Mouse (Mus musculus) c-Kit-positive CD71-positive TER-119-positive erythroid progenitor cells, embryonic 14.5 days (primary cell): ENCODE results near the gene Prdm1.

Source experiments
- DNase-seq: peaks from one replicate; pipeline ENCODE4 v3.0.0-alpha.2; 2013; ENCODE audit warnings: low spot score

The Prdm1 gene

GRCm38 (mm10) chr10:44418901-44419300 is 109.4 kb downstream of the Prdm1 start:
- no peak for DNase-seq

GRCm38 (mm10) chr10:44415576-44415975 is 112.7 kb downstream of the Prdm1 start:
- DNase-seq, result no peak

GRCm38 (mm10) chr10:44409958-44410357 is 118.3 kb downstream of the Prdm1 start:
- DNase-seq, result no peak

DNA sequence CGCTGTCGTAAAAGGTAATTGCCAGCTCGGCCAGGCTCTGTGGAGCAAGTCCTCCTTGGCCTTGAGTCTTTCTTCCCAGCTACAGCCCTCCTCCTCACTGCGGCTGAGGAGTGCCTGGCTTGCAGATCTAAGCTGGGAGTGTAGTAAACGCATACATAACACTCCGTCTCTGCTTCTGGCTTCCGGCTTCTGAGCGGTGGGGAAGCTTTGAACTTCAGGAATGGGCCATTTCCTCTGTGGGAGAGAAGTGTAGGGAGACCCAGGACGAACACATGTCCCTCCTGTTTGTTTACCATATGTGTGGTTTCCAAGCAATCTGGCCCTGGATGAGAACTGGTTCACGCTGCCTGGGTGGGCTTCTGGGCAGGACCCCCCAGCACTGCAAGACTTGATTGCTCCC is 119.2 kb downstream of the Prdm1 start:
- no peak for DNase-seq

- no peak for DNase-seq
Measured at GRCm38 (mm10) chr10:44403415-44403814, 124.9 kb downstream of the Prdm1 start.

DNA sequence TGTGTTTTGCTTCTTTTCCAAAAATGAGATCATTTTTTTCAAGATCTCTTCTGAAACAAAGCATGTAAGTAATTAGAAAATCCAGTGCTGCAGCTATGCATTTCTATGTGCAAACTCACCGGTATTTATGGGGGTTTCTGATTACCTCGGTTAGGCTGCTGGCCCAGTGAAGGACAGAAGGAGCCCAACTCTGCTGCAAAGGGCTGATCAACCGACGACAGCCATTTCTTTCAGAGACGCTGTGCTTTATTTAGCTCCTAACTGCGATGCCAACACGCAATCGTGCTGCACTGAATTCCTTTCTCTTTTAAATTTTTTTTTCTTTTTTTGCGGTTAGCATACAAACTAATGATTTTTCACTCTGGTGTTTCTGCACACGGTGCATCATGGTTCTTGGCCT is 126.7 kb downstream of the Prdm1 start:
- no peak for DNase-seq

DNA sequence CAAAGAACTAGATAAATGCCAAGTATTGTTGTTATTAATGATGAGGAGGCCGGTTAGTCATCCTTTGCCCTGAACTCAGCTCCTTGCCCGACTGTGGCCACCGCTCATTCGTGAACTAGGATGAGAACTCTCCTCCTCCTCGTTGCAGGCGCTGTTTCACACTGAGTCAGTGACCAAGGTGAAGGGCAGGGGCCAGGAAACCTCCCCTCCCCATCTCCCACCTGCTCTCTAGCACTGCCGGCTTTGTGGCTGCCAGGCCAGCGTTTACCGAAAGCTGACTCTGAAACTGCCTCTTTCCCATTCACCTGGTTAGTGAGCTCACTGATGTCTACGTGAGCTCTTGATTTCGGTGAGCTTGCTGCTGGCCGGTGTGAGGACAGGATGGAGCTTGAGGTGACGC is 127.7 kb downstream of the Prdm1 start:
- no peak for DNase-seq

- no peak for DNase-seq
Measured at GRCm38 (mm10) chr10:44400119-44400518, 128.2 kb downstream of the Prdm1 start.

- no peak for DNase-seq
Measured at GRCm38 (mm10) chr10:44392855-44393254, 135.4 kb downstream of the Prdm1 start.

- no peak for DNase-seq
Measured at GRCm38 (mm10) chr10:44391509-44392290, 136.6 kb downstream of the Prdm1 start.

DNA sequence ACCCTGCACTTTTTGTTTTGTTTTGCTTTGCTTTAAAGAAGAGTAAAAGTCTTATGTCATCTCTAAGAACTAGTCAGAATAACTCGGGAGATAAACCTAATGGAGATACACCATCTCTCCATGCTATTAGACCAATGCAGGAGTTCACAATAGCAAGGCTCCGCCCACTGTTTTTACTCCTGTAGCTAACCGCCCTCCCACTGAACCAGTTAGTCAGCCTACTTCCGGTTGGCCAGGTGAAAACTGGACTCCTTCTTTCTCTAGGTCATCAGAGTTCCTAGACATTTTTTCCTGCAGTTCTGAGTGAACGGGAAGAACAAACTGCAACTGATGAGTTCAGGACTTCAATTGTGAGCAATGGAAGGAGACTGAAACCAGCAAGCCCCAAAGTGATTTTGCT is 138.0 kb downstream of the Prdm1 start:
- no peak for DNase-seq

DNA sequence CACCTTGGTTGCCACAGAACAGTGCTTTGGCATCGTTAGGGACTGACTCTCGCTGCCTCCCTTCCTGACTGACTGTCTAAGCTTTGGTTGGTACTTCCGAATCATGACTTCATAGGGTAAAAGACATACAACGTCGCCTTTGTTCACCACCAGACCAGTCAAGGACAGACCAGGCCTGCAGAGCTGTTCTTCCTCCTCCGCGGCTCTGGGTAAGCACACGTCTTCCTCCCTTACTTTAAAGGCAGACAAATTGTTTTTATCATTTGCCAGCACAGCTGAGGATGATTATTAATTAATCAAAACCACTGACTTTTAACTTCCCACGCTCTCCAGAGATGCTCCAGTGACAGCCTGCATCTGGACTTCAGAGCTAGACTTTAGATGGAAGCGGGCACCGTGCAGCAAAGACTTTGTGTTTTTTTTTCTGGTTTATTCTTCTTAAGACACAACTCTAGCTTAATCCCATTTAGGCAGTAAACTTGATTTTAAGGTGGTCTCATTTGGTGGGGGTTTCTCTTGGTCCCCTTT is 139.5 kb downstream of the Prdm1 start:
- DNase-seq, result no peak
